Mouse (Mus musculus) bone marrow macrophage, adult 2 months (primary cell): ENCODE measurements around the gene Gnb1.

Source experiments
- CTCF ChIP-seq: IDR thresholded peaks from 2 replicates; pipeline ENCODE4 v1.5.1; 2012; ENCODE audit warnings: low read depth, mild to moderate bottlenecking, low read length, moderate library complexity
- POLR2A ChIP-seq: IDR thresholded peaks from 2 replicates; pipeline ENCODE4 v1.6.1; 2012; ENCODE audit warnings: mild to moderate bottlenecking, low read depth, low read length, borderline replicate concordance

DNA sequence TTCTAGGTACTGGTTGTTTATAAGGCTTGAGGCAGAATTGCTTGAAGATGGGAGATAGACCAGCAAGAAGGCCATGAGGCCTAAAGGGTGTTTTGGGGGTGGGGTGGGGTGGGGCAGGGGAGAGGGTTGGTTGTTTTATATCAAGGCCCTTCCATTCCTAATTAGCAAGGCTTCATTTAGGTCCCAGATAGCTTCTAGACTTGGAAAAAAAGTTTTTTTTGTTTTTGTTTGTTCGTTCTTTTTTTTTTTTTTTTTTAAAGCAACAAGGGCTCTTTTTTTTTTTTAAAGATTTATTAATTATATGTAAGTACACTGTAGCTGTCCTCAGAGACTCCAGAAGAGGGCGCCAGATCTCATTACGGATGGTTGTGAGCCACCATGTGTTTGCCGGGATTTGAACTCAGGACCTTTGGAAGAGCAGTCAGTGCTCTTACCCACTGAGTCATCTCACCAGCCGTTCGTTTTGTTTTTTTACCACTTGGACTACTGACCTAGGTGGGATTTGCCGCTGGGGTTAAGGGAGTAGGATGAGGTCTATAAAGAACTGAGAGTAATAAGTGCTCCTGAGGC, 26.9 kb downstream of the Gnb1 start:
- no peak for TF ChIP-seq POLR2A
- TF ChIP-seq CTCF = peak; percentile 21; the same call in 1 of the 2 replicates
